Mouse (Mus musculus): ENCODE data around the gene Dgke.
"Not testable (repeated sequence)": the region's sequence is repeated elsewhere in the genome, so short reads cannot be mapped to it uniquely, and the experiment has no call there.

DNA sequence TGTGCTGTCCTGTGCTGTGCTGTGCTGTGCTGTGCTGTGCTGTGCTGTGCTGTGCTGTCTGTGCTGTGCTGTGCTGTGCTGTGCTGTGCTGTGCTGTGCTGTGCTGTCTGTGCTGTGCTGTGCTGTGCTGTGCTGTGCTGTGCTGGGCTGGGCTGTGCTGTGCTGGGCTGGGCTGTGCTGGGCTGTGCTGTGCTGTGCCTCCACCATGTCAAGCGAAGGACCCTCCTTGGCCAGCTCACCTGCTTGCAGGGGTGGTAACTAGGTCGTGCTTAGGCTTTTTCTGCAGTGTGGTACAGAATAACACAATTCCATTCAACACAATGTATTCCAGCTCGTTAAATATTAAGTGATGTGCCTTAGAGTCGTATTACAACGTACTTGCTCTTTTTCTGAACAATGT, 15.3 kb upstream of the Dgke start:
- not testable (repeated sequence) for TF ChIP-seq POLR2A (IDR thresholded peaks at IDR 0.05; ENCODE audit: insufficient read depth, low read length); EP300 (IDR thresholded peaks at IDR 0.05; ENCODE audit: insufficient read depth, low read depth, low read length); CTCF (IDR thresholded peaks at IDR 0.05; ENCODE audit: low read depth, low read length)
